Mouse (Mus musculus): ENCODE results near the gene 2510009E07Rik. TPM values are rescaled to one million over a fixed set of nuclear protein-coding genes. Genes with fewer than 3 reads are reported as not detected.

Gene 2510009E07Rik
- polyA plus RNA-seq, 1 experiment from 2014 or later: 19.5 TPM

Other genes starting within 250 kb of the 2510009E07Rik start
- 5.0 and 5.1 TPM in 2 replicates for gene Ehhadh, start 93.1 kb upstream of the 2510009E07Rik start, polyA plus RNA-seq (2015; fragmentation: Nextera tagmentation; extraction: Ambion mirVana)
- 1.1 TPM in 2 replicates for gene Map3k13, start 99.7 kb upstream of the 2510009E07Rik start, polyA plus RNA-seq (2015; fragmentation: Nextera tagmentation; extraction: Ambion mirVana)

All from stomach, embryonic 15.5 days (tissue).